Mouse (Mus musculus): Measurements from ENCODE around the gene Alkbh3. TPM values are rescaled to one million over a fixed set of nuclear protein-coding genes. Genes with fewer than 3 reads are reported as not detected.
A peak's percentile ranks its signal among the peaks of the same experiment; 100 is the strongest.

Alkbh3 gene
- polyA plus RNA-seq, 1 experiment from 2014 or later = 75.0 TPM

DNA sequence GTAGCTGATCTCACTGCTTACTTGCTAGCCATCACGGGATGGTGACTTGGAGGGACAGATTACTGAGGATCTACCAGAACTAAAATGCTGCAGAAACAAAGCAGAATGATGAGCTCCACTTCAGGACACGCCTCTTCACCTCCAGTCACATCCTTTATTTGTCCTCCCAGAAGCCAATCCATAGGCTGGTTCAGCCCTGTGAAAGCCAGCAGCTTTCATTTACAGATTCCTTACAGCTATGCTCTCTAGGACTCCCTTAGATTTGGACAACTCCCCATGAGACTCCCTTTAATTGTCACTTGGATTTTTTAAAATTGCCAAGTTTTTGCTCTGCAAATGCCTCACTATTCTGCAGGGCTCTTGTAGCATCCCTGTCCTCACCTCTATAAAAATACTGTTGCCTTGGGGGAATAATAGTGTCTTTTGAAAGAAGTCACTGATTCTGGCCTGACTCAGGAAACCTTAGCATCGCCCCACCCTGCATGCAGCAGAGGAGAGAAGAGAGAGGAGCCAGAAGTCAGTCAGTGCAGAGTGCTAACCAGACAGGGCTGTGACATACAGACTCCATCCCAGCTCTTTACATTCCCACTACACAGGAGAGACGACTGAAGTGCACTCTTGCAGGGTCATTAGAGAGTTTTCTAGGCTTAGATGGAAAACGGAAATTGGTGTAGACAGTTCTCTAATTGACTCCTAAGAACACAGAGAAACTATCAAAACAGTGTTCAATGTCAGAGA lies 38.3 kb upstream of the Alkbh3 start:
- H3K9me3 ChIP-seq (replicated peaks; ENCODE audit: low read length) = no peaks in the 10 kb centered on the region
- ATAC-seq (replicated peaks; ENCODE audit: low FRiP score, low read depth) (no peak), DNase-seq (ENCODE audit: low spot score) (no peak)
- 80% methylated on average over 5 of the region's 5 CpGs for WGBS
- H3K4me3 ChIP-seq (replicated peaks; ENCODE audit: low read depth, low read length) = no peak overlapping the region
- H3K36me3 ChIP-seq (ENCODE audit: insufficient read depth, low read length) = no peaks in the 10 kb centered on the region
- no peak overlapping the region for H3K9ac ChIP-seq (ENCODE audit: low read depth, low read length)
- no peaks in the 10 kb centered on the region for H3K4me1 ChIP-seq (replicated peaks; ENCODE audit: insufficient read depth, low read length)
- no peaks in the 10 kb centered on the region for H3K27me3 ChIP-seq (ENCODE audit: insufficient read depth, low read length)
- no peak overlapping the region for H3K4me2 ChIP-seq (ENCODE audit: low read length)
- H3K27ac ChIP-seq = no peak overlapping the region
- no peak for TF ChIP-seq CTCF (IDR thresholded peaks at IDR 0.05; ENCODE audit: low read depth)

DNA sequence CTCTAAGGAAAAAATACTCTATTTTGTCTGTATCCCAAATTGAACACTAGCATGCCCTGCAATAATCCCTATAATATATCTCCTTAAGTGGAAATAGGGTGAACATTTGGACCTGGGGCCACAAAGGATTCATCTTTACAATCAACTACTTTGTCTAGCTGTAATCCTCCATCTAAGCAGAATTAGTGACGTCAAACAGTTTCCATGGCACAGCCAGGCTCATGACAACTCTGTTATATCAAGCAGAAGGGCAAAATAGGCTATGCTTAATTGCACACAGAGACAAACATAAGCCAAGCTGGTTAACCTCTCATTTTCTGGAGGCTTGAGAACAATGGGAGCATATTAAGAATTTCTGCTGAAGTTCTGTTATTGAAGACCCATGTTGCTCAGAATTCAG lies 37.7 kb upstream of the Alkbh3 start:
- Histone ChIP-seq H3K36me3 (ENCODE audit: insufficient read depth, low read length) (no peaks in the 10 kb centered on the region), H3K4me2 (ENCODE audit: low read length) (no peak overlapping the region), H3K9ac (ENCODE audit: low read depth, low read length) (no peak overlapping the region), H3K27me3 (ENCODE audit: insufficient read depth, low read length) (no peaks in the 10 kb centered on the region), H3K4me3 (replicated peaks; ENCODE audit: low read depth, low read length) (no peak overlapping the region), H3K4me1 (replicated peaks; ENCODE audit: insufficient read depth, low read length) (no peaks in the 10 kb centered on the region), H3K9me3 (replicated peaks; ENCODE audit: low read length) (no peaks in the 10 kb centered on the region), H3K27ac (no peak overlapping the region)
- 68% methylated on average over 1 of the region's 1 CpGs for WGBS
- TF ChIP-seq CTCF (IDR thresholded peaks at IDR 0.05; ENCODE audit: low read depth) = no peak
- ATAC-seq (replicated peaks; ENCODE audit: low FRiP score, low read depth) (no peak), DNase-seq (ENCODE audit: low spot score) (no peak)

DNA sequence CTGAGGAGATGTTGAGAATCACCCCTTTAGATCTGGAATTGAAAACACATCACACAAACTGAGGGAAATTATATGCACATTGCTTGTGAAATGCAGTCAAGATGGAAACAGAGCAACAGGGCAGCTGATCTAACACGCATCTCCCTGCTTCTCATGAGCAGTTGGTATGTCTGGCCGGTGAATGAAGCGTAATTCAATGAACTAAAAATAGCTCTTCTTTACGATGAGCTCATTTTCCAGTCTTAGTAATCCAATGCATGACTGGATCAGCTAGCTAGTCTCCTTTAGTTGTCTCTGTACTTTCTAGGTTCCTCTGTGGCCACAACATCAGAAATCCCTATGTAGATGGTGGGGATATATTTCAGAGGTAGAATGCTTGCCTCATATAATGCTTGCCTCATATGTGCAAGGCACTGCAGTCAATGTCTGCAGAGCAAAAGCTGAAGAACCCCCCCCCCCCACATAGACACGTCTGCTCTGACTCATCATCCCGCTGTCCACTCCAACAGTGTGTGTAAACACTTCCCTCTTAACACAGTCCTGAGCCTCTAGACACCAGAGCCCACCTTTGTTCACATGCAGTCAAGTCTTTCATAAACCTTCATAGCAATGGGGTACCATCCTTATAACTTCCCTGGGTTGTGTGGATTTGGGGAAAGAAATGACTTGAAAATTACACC lies 34.9 kb upstream of the Alkbh3 start:
- Histone ChIP-seq H3K27ac (no peak overlapping the region), H3K4me2 (ENCODE audit: low read length) (no peak overlapping the region), H3K4me3 (replicated peaks; ENCODE audit: low read depth, low read length) (no peak overlapping the region), H3K36me3 (ENCODE audit: insufficient read depth, low read length) (peaks cover 6% of the 10 kb centered on the region; the same call in 1 of the 2 replicates), H3K27me3 (ENCODE audit: insufficient read depth, low read length) (no peaks in the 10 kb centered on the region), H3K9ac (ENCODE audit: low read depth, low read length) (no peak overlapping the region), H3K9me3 (replicated peaks; ENCODE audit: low read length) (no peaks in the 10 kb centered on the region), H3K4me1 (replicated peaks; ENCODE audit: insufficient read depth, low read length) (no peaks in the 10 kb centered on the region)
- TF ChIP-seq CTCF (IDR thresholded peaks at IDR 0.05; ENCODE audit: low read depth) = no peak
- WGBS = 50% methylated on average over 6 of the region's 6 CpGs
- DNase-seq (ENCODE audit: low spot score) = peak; percentile 14
- no peak for ATAC-seq (replicated peaks; ENCODE audit: low FRiP score, low read depth)

DNA sequence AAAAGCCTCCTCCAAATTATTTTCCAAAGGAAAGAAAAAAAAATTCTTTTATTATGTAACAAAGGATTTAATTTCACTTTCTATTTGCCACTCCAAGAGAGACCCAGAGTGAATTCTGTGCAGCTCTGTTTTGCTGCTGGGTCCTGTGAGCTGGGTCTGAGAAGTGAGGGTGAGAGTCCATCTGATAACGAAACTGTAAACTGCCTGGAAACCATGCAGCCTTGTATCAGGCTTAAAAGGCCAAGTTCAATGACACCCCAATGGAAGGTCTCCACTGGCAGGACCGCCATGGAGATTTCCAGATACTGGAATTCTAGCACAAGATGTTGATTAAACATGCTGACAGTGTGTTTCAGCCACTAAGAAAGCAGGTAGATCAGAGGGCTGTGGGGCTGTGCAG lies 33.6 kb upstream of the Alkbh3 start:
- H3K4me3 ChIP-seq (replicated peaks; ENCODE audit: low read depth, low read length) = no peak overlapping the region
- H3K9me3 ChIP-seq (replicated peaks; ENCODE audit: low read length) = no peaks in the 10 kb centered on the region
- no peak overlapping the region for H3K9ac ChIP-seq (ENCODE audit: low read depth, low read length)
- H3K4me2 ChIP-seq (ENCODE audit: low read length) = no peak overlapping the region
- H3K27ac ChIP-seq = no peak overlapping the region
- TF ChIP-seq CTCF (IDR thresholded peaks at IDR 0.05; ENCODE audit: low read depth) = no peak
- no peaks in the 10 kb centered on the region for H3K27me3 ChIP-seq (ENCODE audit: insufficient read depth, low read length)
- WGBS = 81% methylated on average over 2 of the region's 2 CpGs
- H3K36me3 ChIP-seq (ENCODE audit: insufficient read depth, low read length) = peaks cover 6% of the 10 kb centered on the region; the same call in 1 of the 2 replicates
- DNase-seq (ENCODE audit: low spot score) (no peak), ATAC-seq (replicated peaks; ENCODE audit: low FRiP score, low read depth) (no peak)
- no peaks in the 10 kb centered on the region for H3K4me1 ChIP-seq (replicated peaks; ENCODE audit: insufficient read depth, low read length)

DNA sequence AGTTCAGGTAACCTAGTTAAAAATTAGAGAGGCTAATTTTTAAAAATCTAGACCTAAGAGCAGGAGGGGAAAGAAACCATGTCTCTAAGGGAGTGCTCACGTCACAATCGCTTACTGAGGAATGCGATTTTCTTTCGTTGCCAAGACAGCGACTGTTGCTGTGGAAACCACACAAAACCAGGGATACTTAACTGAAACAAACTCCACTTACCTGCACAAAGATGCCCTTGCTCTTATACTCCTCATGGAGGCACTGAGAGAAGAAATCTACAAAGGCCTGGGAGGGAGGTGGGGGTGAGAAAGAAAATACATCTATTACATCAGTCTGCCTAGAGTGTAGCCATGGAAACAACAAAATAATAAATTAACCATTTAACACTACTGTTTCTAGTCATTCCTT lies 33.1 kb upstream of the Alkbh3 start:
- TF ChIP-seq CTCF (IDR thresholded peaks at IDR 0.05; ENCODE audit: low read depth) = no peak
- ATAC-seq (replicated peaks; ENCODE audit: low FRiP score, low read depth) = no peak

DNA sequence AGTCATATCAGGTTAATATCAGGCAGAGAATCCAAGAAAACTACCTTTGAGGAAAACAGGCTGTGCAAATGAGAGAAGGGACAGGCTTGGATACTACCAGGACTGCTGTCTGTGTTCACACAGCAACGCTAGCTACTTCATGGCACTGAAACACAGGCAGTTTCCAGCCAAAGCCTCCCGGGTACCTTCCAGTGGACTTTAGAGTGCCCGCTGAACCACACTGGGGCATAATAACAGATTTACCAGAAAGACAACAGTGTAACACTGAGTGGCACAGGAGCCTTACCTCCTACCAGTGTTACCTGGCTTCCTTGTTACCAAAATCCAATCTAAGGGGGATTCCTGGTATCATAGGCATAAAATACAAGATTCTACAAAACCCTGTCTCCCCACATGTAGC lies 31.9 kb upstream of the Alkbh3 start:
- Histone ChIP-seq H3K9me3 (replicated peaks; ENCODE audit: low read length) (no peaks in the 10 kb centered on the region), H3K27me3 (ENCODE audit: insufficient read depth, low read length) (no peaks in the 10 kb centered on the region), H3K9ac (ENCODE audit: low read depth, low read length) (no peak overlapping the region), H3K4me2 (ENCODE audit: low read length) (no peak overlapping the region), H3K27ac (no peak overlapping the region), H3K36me3 (ENCODE audit: insufficient read depth, low read length) (peaks cover 6% of the 10 kb centered on the region; the same call in 1 of the 2 replicates), H3K4me3 (replicated peaks; ENCODE audit: low read depth, low read length) (no peak overlapping the region), H3K4me1 (replicated peaks; ENCODE audit: insufficient read depth, low read length) (no peaks in the 10 kb centered on the region)
- no peak for TF ChIP-seq CTCF (IDR thresholded peaks at IDR 0.05; ENCODE audit: low read depth)
- DNase-seq (ENCODE audit: low spot score) = no peak
- 96% methylated on average over 3 of the region's 3 CpGs for WGBS
- no peak for ATAC-seq (replicated peaks; ENCODE audit: low FRiP score, low read depth)

More for the DNA sequence above, 33.1 kb upstream of the Alkbh3 start:
- DNase-seq (ENCODE audit: low spot score) = no peak
- WGBS = 68% methylated on average over 5 of the region's 5 CpGs
- Histone ChIP-seq H3K4me1 (replicated peaks; ENCODE audit: insufficient read depth, low read length) (no peaks in the 10 kb centered on the region), H3K4me2 (ENCODE audit: low read length) (no peak overlapping the region), H3K9me3 (replicated peaks; ENCODE audit: low read length) (no peaks in the 10 kb centered on the region), H3K4me3 (replicated peaks; ENCODE audit: low read depth, low read length) (no peak overlapping the region), H3K9ac (ENCODE audit: low read depth, low read length) (no peak overlapping the region), H3K27me3 (ENCODE audit: insufficient read depth, low read length) (no peaks in the 10 kb centered on the region), H3K36me3 (ENCODE audit: insufficient read depth, low read length) (peaks cover 6% of the 10 kb centered on the region; the same call in 1 of the 2 replicates), H3K27ac (no peak overlapping the region)

Data from kidney, postnatal 0 days (tissue).